Mouse (Mus musculus): ENCODE results near the gene Prtn3. TPM values are rescaled to one million over a fixed set of nuclear protein-coding genes. Genes with fewer than 3 reads are reported as not detected.

Prtn3 gene
- not detected for total RNA-seq (2023)

GRCm38 (mm10) chr10:79874290-79874862, at the start of gene Prtn3, which contains the start of gene Plppr3:
TSS of gene Prtn3 (plus strand) at chr10:79874476.
TSS of gene Plppr3 (minus strand) at chr10:79874634.

GRCm38 (mm10) chr10:79853860-79854795, 20.1 kb upstream of the Prtn3 start, which contains the start of gene Ptbp1:
TSS of gene Ptbp1 (plus strand) at chr10:79854427.

DNA sequence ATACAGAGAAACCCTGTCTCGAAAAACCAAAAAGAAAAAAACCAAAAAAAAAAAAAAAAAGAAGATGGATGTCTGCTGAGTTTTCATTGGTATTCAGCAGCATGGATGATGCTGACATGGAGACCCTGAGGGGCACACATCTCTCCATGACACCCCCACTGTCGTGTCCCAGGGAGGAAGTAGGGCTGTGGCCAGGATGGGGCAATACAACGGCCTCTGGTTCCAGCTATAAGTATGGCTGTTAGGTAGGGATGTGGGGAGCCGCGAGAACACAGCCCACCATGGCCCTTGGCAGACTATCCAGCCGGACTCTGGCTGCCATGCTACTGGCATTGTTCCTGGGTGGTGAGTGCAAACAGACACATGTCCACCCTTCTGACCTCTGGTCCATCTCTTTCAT, 11.8 kb downstream of the Prtn3 start, which contains the start of gene Elane:
TSS of gene Elane (plus strand) at position 194 of the 400 bp plus-strand sequence.

GRCm38 (mm10) chr10:79890670-79891069, 16.4 kb downstream of the Prtn3 start, which contains the start of gene Cfd:
TSS of gene Cfd (plus strand) at chr10:79890853.

GRCm38 (mm10) chr10:79908167-79909091, 34.2 kb downstream of the Prtn3 start, which contains the start of gene Med16:
TSS of gene Med16 (minus strand) at chr10:79908923.

GRCm38 (mm10) chr10:79910556-79910955, 36.3 kb downstream of the Prtn3 start, which contains the start of gene Gm26602:
TSS of gene Gm26602 (plus strand) at chr10:79910856.

DNA sequence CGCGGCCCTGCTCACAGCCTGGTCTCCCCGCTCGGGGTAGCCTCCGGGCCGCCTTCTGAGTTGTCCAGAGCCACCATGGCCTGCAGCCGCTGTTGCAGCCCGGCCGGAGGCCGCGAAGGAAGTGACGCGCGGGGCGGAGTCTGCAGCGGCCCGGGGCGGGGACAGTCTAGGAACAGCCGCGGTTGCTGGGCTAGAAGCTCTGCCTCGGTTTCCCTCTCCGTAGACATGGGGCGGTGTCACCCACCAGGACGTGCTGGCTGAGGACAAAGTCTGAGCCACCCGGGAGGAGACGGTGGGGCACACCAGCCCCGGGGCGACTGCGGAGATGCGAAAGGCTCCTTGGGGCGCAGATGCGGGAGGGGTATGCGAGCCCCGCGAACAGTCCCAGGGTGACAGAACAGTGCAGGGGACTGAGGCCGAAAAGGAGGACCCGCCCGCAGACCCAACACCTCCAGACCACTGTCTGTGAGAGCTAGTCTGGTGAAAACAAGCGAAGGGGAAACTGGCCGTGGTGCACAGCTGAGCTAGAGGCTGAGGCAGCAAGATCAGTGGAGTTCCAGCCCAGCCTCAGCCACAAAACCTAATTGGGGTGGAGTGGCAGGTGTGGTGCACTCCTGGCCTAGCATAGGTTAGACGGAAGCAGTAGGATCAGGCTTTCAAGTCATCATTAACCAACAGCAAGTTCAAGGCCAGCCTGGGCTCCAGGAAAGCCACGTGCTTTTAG, 42.7 kb downstream of the Prtn3 start, which contains the start of gene Kiss1r:
TSS of gene Kiss1r (plus strand) at position 164 of the 724 bp plus-strand sequence.

DNA sequence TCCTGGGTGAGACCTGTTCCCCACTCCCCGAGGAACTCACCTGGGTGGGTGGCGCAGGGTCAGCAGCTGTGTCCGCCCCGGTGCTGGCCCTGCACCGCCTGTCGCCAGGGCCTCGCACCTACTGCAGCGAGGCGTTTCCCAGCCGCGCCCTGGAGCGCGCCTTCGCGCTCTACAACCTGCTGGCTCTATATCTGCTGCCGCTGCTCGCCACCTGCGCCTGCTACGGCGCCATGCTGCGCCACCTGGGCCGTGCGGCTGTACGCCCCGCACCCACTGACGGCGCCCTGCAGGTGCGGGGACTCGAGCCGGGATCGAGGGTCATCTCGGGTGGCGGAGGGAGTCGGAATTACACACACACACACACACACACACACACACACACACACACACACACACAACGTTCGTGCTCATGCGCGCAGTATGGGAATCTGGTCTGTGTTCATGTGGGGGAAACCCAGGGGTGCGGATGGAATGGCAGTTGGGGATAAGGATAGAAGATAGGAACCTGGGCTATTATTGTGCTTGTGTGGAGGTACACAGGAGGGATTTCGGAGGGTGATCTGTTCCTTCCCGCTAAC, 46.8 kb downstream of the Prtn3 start, which contains the start of gene R3hdm4:
TSS of gene R3hdm4 (minus strand) at position 251 of the 578 bp plus-strand sequence.

GRCm38 (mm10) chr10:79926491-79927323, 52.4 kb downstream of the Prtn3 start, which contains the start of gene Arid3a:
TSS of gene Arid3a (plus strand) at chr10:79927043.

Other genes starting within 250 kb of the Prtn3 start
- gene Shc2, start 236.6 kb upstream of the Prtn3 start, total RNA-seq (2023): not detected
- not detected for gene Odf3l2, start 228.7 kb upstream of the Prtn3 start, total RNA-seq (2023)
- not detected for gene Madcam1, start 209.9 kb upstream of the Prtn3 start, total RNA-seq (2023)
- 10 to 100 TPM; 23.9 to 26.9 TPM for gene Tpgs1, start 205.1 kb upstream of the Prtn3 start, total RNA-seq (2023)
- 10 to 100 TPM; 78.2 to 86.5 TPM for gene Cdc34, start 192.3 kb upstream of the Prtn3 start, total RNA-seq (2023)
- 10 to 100 TPM; 16.9 to 17.0 TPM for gene Gzmm, start 185.5 kb upstream of the Prtn3 start, total RNA-seq (2023)
- gene Bsg, start 170.0 kb upstream of the Prtn3 start, total RNA-seq (2023): 100 to 1,000 TPM; 103 to 115 TPM
- under 1 TPM; 0.18 to 0.23 TPM for gene Hcn2, start 157.8 kb upstream of the Prtn3 start, total RNA-seq (2023)
- gene Polrmt, start 127.9 kb upstream of the Prtn3 start, total RNA-seq (2023): 10 to 100 TPM; 59.1 to 62.3 TPM
- not detected for gene Fgf22, start 119.4 kb upstream of the Prtn3 start, total RNA-seq (2023)
- 10 to 100 TPM; 63.3 to 64.6 TPM for gene Rnf126, start 107.5 kb upstream of the Prtn3 start, total RNA-seq (2023)
- 1 to 10 TPM in 1 of 2 experiments, under 1 TPM in 1; 0.56 to 1.4 TPM for gene Fstl3, start 97.2 kb upstream of the Prtn3 start, total RNA-seq (2023)
- not detected for gene Prss57, start 83.5 kb upstream of the Prtn3 start, total RNA-seq (2023)
- 1 to 10 TPM; 3.0 to 4.1 TPM for gene Palm, start 80.9 kb upstream of the Prtn3 start, total RNA-seq (2023)
- gene Misp, start 53.5 kb upstream of the Prtn3 start, total RNA-seq (2023): not detected
- 100 to 1,000 TPM; 649 to 687 TPM for gene Ptbp1, start 20.0 kb upstream of the Prtn3 start, total RNA-seq (2023)
- gene Plppr3, start 158 bp downstream of the Prtn3 start, total RNA-seq (2023): not detected
- under 1 TPM in 1 of 2 experiments, not detected in 1; 0.58 TPM for gene Elane, start 11.8 kb downstream of the Prtn3 start, total RNA-seq (2023)
- gene Cfd, start 16.4 kb downstream of the Prtn3 start, total RNA-seq (2023): not detected
- gene Med16, start 34.4 kb downstream of the Prtn3 start, total RNA-seq (2023): 10 to 100 TPM; 62.1 to 71.7 TPM
- not detected for gene Gm26602, start 36.4 kb downstream of the Prtn3 start, total RNA-seq (2023)
- gene Kiss1r, start 42.5 kb downstream of the Prtn3 start, total RNA-seq (2023): 1 to 10 TPM in 1 of 2 experiments, under 1 TPM in 1; 0.98 to 1.2 TPM
- 100 to 1,000 TPM in 1 of 2 experiments, 10 to 100 TPM in 1; 99.7 to 103 TPM for gene R3hdm4, start 46.7 kb downstream of the Prtn3 start, total RNA-seq (2023)
- gene Arid3a, start 52.6 kb downstream of the Prtn3 start, total RNA-seq (2023): 10 to 100 TPM in 1 of 2 experiments, 1 to 10 TPM in 1; 9.3 to 12.5 TPM
- 10 to 100 TPM; 54.5 to 63.1 TPM for gene Wdr18, start 85.7 kb downstream of the Prtn3 start, total RNA-seq (2023)
- gene Grin3b, start 96.2 kb downstream of the Prtn3 start, total RNA-seq (2023): under 1 TPM in 1 of 2 experiments, not detected in 1; 0.89 TPM
- 100 to 1,000 TPM; 152 to 155 TPM for gene Tmem259, start 109.9 kb downstream of the Prtn3 start, total RNA-seq (2023)
- 100 to 1,000 TPM; 509 to 532 TPM for gene Cnn2, start 114.1 kb downstream of the Prtn3 start, total RNA-seq (2023)
- 10 to 100 TPM; 75.4 to 82.6 TPM for gene Abca7, start 122.0 kb downstream of the Prtn3 start, total RNA-seq (2023)
- gene Arhgap45, start 142.2 kb downstream of the Prtn3 start, total RNA-seq (2023): 100 to 1,000 TPM; 853 to 885 TPM
- gene Polr2e, start 165.3 kb downstream of the Prtn3 start, total RNA-seq (2023): 10 to 100 TPM; 71.1 to 85.2 TPM
- gene Gpx4, start 172.7 kb downstream of the Prtn3 start, total RNA-seq (2023): 100 to 1,000 TPM; 155 to 180 TPM
- gene Sbno2, start 231.1 kb downstream of the Prtn3 start, total RNA-seq (2023): 10 to 100 TPM; 97.7 to 98.5 TPM
- 100 to 1,000 TPM; 136 to 156 TPM for gene Stk11, start 241.3 kb downstream of the Prtn3 start, total RNA-seq (2023)